Comparison of ENCODE assay signal across 7 mouse cellular contexts in the genomic region with DNA sequence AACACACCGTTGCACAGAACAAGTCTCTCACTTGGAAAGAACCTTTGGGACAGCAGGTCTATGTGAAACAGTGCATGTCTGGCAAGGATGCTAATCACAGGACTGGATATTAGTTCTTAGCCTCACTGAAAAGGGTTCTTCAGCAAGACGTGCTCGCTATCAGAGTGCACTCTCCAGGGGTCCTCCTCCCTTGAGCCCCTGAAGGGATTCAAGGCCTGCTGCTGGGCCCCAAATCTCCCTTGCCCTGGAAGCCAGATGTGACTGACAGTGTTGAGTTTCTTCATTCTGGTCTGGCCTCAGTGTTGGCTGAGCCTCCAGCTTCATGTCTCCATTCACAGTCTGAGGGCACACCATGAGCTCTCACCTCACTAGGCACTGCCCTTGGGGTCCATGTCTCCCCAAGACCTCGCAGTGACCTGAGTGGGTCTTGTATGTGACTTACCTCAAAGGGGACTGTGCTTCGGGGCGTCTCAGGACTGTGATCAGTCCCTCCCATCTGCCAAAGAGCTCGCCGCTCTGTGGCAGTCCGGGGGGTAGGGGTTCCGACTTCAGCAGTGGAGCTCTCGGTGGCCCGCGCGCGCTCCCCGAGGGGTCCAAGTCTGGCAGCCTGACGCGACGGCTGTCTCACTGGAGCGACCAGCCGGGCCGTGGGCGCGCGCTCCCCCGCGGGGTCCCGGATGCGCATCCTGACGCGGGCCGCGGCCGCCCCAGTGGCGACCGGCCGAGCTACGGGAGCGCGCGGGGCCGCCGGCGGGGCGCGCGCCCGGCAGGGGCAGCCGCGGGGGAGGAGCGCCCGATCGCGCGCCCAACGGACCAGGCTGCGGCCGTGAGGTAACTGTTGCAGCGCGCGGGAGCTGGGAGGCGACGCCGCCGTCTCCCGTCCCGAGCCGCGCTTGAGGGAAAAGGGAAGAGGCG. TPM values are rescaled to one million over a fixed set of nuclear protein-coding genes. Genes with fewer than 3 reads are reported as not detected.
DNase-seq lines count a peak whose midpoint lies in the region; ATAC-seq and TF ChIP-seq lines count a peak whose summit lies in the region.

Pde3b (plus strand) TSS at position 861 of the 915 bp plus-strand sequence.

- peak within 1 kb of the TSS; percentile 87 for H3K4me3 ChIP-seq in limb, embryonic 11.5 days (ENCODE audit: low read depth, low read length)
- peak within 1 kb of the TSS; percentile 96 for H3K4me3 ChIP-seq in midbrain, embryonic 11.5 days (ENCODE audit: low read depth, low read length)
- peak within 1 kb of the TSS; percentile 93 for H3K4me3 ChIP-seq in spleen, adult 2 months (ENCODE audit: extremely low read depth, insufficient read depth, insufficient read length)

- WGBS in limb, embryonic 11.5 days = 1% methylated on average over 62 of the region's 70 CpGs
- 1% methylated on average over 53 of the region's 70 CpGs for WGBS in midbrain, embryonic 11.5 days
- 4% methylated on average over 55 of the region's 70 CpGs for WGBS in spleen, adult 2 months

- peak within 1 kb of the TSS; percentile 91 for H3K9ac ChIP-seq in limb, embryonic 11.5 days (ENCODE audit: low read length)
- H3K9ac ChIP-seq in midbrain, embryonic 11.5 days (ENCODE audit: low read length) = peak within 1 kb of the TSS; percentile 96

- no peaks in the 10 kb centered on the region for H3K9me3 ChIP-seq in limb, embryonic 11.5 days (ENCODE audit: control insufficient read depth, low read length)
- no peaks in the 10 kb centered on the region for H3K9me3 ChIP-seq in midbrain, embryonic 11.5 days (ENCODE audit: control insufficient read depth, low read length)

- peak; percentile 79 for ATAC-seq in limb, embryonic 11.5 days (ENCODE audit: insufficient number of reproducible peaks, low FRiP score, low TSS enrichment, low read depth)
- ATAC-seq in midbrain, embryonic 11.5 days (ENCODE audit: low FRiP score) = peak; percentile 86

- TF ChIP-seq POLR2A in spleen, adult 2 months (IDR thresholded peaks at IDR 0.05; ENCODE audit: low read depth, low read length) = peak; percentile 13; the same call in 1 of the 2 replicates

- no peaks in the 10 kb centered on the region for H3K36me3 ChIP-seq in limb, embryonic 11.5 days (ENCODE audit: control insufficient read depth, insufficient read depth, low read length)
- no peaks in the 10 kb centered on the region for H3K36me3 ChIP-seq in midbrain, embryonic 11.5 days (ENCODE audit: control insufficient read depth, insufficient read depth, low read length)
- no peaks in the 10 kb centered on the region for H3K36me3 ChIP-seq in spleen, adult 2 months (ENCODE audit: control insufficient read depth, insufficient read depth, low read length)

- H3K4me2 ChIP-seq in limb, embryonic 11.5 days (ENCODE audit: low read depth, severe bottlenecking) = peak within 1 kb of the TSS; percentile 86
- peak within 1 kb of the TSS; percentile 81 for H3K4me2 ChIP-seq in midbrain, embryonic 11.5 days

- peak; percentile 85 for DNase-seq in adrenal gland, postnatal 10 days
- peak; percentile 89 for DNase-seq in embryo, embryonic 11 days
- peak; percentile 98 for DNase-seq in heart, adult 11 months
- peak; percentile 30 for DNase-seq in kidney, adult 11 months
- peak; percentile 81 for DNase-seq in limb, embryonic 11.5 days (ENCODE audit: low spot score)
- DNase-seq in midbrain, embryonic 11.5 days (ENCODE audit: low spot score, missing footprints) = peak; percentile 97
- DNase-seq in spleen, adult 2 months (ENCODE audit: low read depth in 1 of 2, low spot score in 2 of 2) = peak in 1 of 2 experiments; percentile 69

- H3K27me3 ChIP-seq in limb, embryonic 11.5 days (ENCODE audit: control insufficient read depth, insufficient read depth, low read length) = no peaks in the 10 kb centered on the region
- H3K27me3 ChIP-seq in midbrain, embryonic 11.5 days (ENCODE audit: control insufficient read depth, insufficient read depth, low read length) = no peaks in the 10 kb centered on the region
- H3K27me3 ChIP-seq in spleen, adult 2 months (ENCODE audit: control insufficient read depth, insufficient read depth, low read length) = peaks cover 2% of the 10 kb centered on the region; the same call in 1 of the 2 replicates

- H3K27ac ChIP-seq in limb, embryonic 11.5 days (replicated peaks; ENCODE audit: low read depth, low read length) = peak within 1 kb of the TSS; percentile 73
- peak within 1 kb of the TSS; percentile 85 for H3K27ac ChIP-seq in midbrain, embryonic 11.5 days (ENCODE audit: low read depth, low read length)
- H3K27ac ChIP-seq in spleen, adult 2 months (ENCODE audit: insufficient read depth, low read length) = peak within 1 kb of the TSS; percentile 90

- TF ChIP-seq CTCF in spleen, adult 2 months (IDR thresholded peaks at IDR 0.05; ENCODE audit: extremely low read depth, insufficient read depth, insufficient read length, insufficient replicate concordance) = no peak

- H3K4me1 ChIP-seq in limb, embryonic 11.5 days (ENCODE audit: control insufficient read depth, insufficient read depth, low read length) = 0 out of 2 replicates have a peak, but pooled peaks cover 9% of the 10 kb centered on the region
- H3K4me1 ChIP-seq in midbrain, embryonic 11.5 days (ENCODE audit: control insufficient read depth, insufficient read depth, low read length) = peaks cover 8% of the 10 kb centered on the region; the same call in 1 of the 2 replicates
- H3K4me1 ChIP-seq in spleen, adult 2 months (ENCODE audit: control insufficient read depth, insufficient read depth, insufficient read length) = no peaks in the 10 kb centered on the region

RNA-seq across cellular contexts. Expression of gene Pde3b, which starts in this region (rescaled TPM):
- 10 to 100 TPM; 41.6 to 55.3 TPM for total RNA-seq in adrenal gland, postnatal 10 days (2021)
- 9.5 and 11.3 TPM in 2 replicates for polyA plus RNA-seq in limb, embryonic 11.5 days (2014; fragmentation: Nextera tagmentation; extraction: Ambion mirVana)
- polyA plus RNA-seq in midbrain, embryonic 11.5 days (2014; fragmentation: Nextera tagmentation; extraction: Ambion mirVana) = 12.5 and 13.4 TPM in 2 replicates
- 4.1 and 5.8 TPM in 2 replicates for polyA plus RNA-seq in spleen, adult 2 months (2012; rRNA removed)
